Mouse (Mus musculus) heart, embryonic 12.5 days (tissue): ENCODE measurements around the gene Vmn1r220. TPM values are rescaled to one million over a fixed set of nuclear protein-coding genes. Genes with fewer than 3 reads are reported as not detected.
"Not testable (repeated sequence)": the region's sequence is repeated elsewhere in the genome, so short reads cannot be mapped to it uniquely, and the experiment has no call there.

ENCODE experiments used
- ATAC-seq: fragments of 200-750 bp; cut with Nextera tagmentation; 2 replicates; pipeline ENCODE4 v1.8.0; 2017; ENCODE audit warnings: moderate TSS enrichment, moderate library complexity; ENCODE audit not compliant: insufficient number of reproducible peaks, low FRiP score
- H3K27ac ChIP-seq: fragments of 300-500 bp; sonication (generic); 2 replicates; pipeline ENCODE4 v1.5.1; 2016; ENCODE audit warnings: mild to moderate bottlenecking, moderate library complexity; ENCODE audit not compliant: poor library complexity, severe bottlenecking
- H3K27me3 ChIP-seq: fragments of 300-500 bp; sonication (generic); replicated peaks from 2 replicates; pipeline ENCODE4 v1.6.1; 2016; ENCODE audit warnings: mild to moderate bottlenecking, moderate library complexity
- H3K36me3 ChIP-seq: fragments of 300-500 bp; sonication (generic); 2 replicates; pipeline ENCODE4 v1.6.1; 2016; ENCODE audit warnings: mild to moderate bottlenecking, moderate library complexity
- H3K4me1 ChIP-seq: fragments of 300-500 bp; sonication (generic); replicated peaks from 2 replicates; pipeline ENCODE4 v1.6.1; 2016; ENCODE audit warnings: mild to moderate bottlenecking
- H3K4me2 ChIP-seq: fragments of 300-500 bp; sonication (generic); 2 replicates; pipeline ENCODE4 v1.6.1; 2016; ENCODE audit warnings: mild to moderate bottlenecking, moderate library complexity
- H3K4me3 ChIP-seq: fragments of 300-500 bp; sonication (generic); 2 replicates; pipeline ENCODE4 v1.5.1; 2016; ENCODE audit warnings: mild to moderate bottlenecking
- H3K9ac ChIP-seq: fragments of 300-500 bp; sonication (generic); 2 replicates; pipeline ENCODE4 v1.6.1; 2016; ENCODE audit warnings: mild to moderate bottlenecking, moderate library complexity
- H3K9me3 ChIP-seq: fragments of 300-500 bp; sonication (generic); replicated peaks from 2 replicates; pipeline ENCODE4 v1.6.1; 2016; ENCODE audit warnings: mild to moderate bottlenecking, moderate library complexity
- WGBS: fragments of 180-500 bp; shearing (Covaris S2); methylation state at CpG from one replicate; pipeline ENCODE4 v1.1.7; 2016; 5-methylcytosine and 5-hydroxymethylcytosine counted together
- polyA plus RNA-seq: library from polyadenylated mRNA; unstranded; fragments of >200 nt; fragmentation: Nextera tagmentation; extraction: Ambion mirVana; gene quantifications from 2 replicates; pipeline ENCODE4 v1.2.1, GENCODE M21; 2016

The Vmn1r220 gene
- polyA plus RNA-seq: not detected in 2 replicates

DNA sequence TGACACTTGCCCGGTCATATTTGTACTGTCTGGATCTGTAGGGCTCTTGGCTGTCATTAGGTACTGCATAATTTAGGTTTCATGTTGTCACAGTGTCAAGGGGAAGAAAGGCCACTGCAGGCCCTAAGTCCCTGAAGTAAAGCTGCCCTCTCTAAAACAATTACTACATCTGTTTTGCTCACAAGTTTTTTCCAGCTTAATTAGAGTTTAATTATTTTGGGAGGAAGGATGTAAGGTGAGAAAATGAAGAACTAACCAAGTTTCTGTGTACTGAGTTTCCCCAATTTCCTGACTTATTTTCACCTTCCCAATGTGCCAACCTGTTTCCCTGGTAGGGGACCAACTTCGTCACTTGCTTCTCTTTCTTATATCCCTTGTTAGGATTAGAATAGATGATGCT is at the start of gene Vmn1r220:
Gene Vmn1r220 (minus strand): TSS at position 101 of the 400 bp plus-strand sequence.
- H3K9me3 ChIP-seq: no peaks in the 10 kb centered on the region
- H3K4me2 ChIP-seq: no peak within 1 kb of the TSS
- H3K27ac ChIP-seq: no peak within 1 kb of the TSS
- H3K9ac ChIP-seq: no peak within 1 kb of the TSS
- H3K4me3 ChIP-seq: no peak within 1 kb of the TSS
- WGBS: 77% methylated on average over 2 of the region's 2 CpGs
- no peaks in the 10 kb centered on the region for H3K27me3 ChIP-seq
- H3K36me3 ChIP-seq: no peaks in the 10 kb centered on the region
- ATAC-seq: no peak
- H3K4me1 ChIP-seq: no peaks in the 10 kb centered on the region

DNA sequence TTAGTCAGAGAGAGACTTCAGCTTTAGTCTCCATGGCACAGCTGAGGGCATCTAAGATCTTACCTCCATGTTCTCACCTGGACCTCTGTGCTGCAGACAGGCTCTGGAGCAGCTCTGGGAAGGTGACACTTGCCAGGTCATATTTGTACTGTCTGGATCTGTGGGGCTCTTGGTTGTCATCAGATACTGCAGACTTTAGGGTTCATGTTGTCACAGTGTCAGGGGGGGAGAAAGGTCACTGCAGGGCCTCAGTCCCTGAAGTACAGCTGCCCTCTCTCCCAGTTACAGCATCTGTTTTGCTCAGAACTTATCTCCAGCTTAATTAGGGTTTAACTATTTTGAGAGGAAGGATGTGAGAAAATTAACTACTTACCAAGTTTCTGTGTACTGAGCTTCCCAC is 48.1 kb upstream of the Vmn1r220 start, which contains the start of gene Vmn1r222:
Gene Vmn1r222 (minus strand): TSS at position 101 of the 400 bp plus-strand sequence.
- not testable (repeated sequence) for H3K4me1 ChIP-seq, ATAC-seq, H3K9me3 ChIP-seq, H3K4me2 ChIP-seq, H3K27ac ChIP-seq, H3K27me3 ChIP-seq, H3K9ac ChIP-seq, H3K36me3 ChIP-seq, H3K4me3 ChIP-seq

DNA sequence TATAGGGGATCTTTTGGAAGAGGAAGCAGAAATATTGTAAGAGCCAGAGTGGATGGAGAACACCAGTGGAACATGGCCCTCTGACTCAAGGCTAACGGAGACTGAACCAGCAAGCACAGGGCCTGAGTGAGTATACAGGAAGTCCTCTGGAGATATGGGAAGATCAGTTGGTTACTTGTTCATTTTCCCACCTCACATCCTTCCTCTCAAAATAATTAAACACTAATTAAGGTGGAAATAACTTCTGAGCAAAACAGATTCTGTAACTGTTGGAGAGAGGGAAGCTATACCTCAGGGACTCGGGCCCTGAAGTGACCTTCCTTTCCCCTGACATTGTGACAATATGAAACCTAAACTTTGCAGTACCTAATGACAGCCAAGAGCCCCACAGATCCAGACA is 26.1 kb upstream of the Vmn1r220 start, which contains the start of gene Vmn1r221:
Gene Vmn1r221 (plus strand): TSS at position 301 of the 400 bp plus-strand sequence.
- not testable (repeated sequence) for ATAC-seq, H3K27me3 ChIP-seq, H3K27ac ChIP-seq, H3K9me3 ChIP-seq, H3K4me1 ChIP-seq, H3K4me2 ChIP-seq, H3K9ac ChIP-seq, H3K36me3 ChIP-seq, H3K4me3 ChIP-seq
- 74% methylated on average over 2 of the region's 2 CpGs for WGBS

DNA sequence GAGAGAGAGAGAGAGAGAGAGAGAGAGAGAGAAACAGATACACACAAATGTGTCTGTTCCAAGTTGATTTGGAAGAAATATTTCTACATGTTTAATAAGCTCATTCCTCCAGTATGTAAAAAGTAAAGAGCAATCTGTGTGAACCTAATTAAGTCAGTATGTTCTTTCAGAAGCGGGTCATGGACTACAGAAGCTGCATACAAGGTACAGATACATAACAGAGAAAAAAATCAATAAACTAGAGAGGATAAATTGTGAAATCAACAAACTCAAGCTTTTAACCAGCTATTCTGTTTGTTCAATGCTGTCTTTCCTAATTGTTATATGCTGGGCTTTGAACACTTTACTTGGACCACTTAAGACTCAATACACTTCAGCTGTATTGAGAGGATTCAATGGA is 16.1 kb upstream of the Vmn1r220 start:
- H3K36me3 ChIP-seq, H3K9ac ChIP-seq, H3K27ac ChIP-seq, H3K4me1 ChIP-seq, ATAC-seq, H3K4me2 ChIP-seq, H3K9me3 ChIP-seq, H3K4me3 ChIP-seq, H3K27me3 ChIP-seq: not testable (repeated sequence)
- 78% methylated on average over 1 of the region's 1 CpGs for WGBS

- 83% methylated on average over 4 of the region's 4 CpGs for WGBS
- not testable (repeated sequence) for H3K27me3 ChIP-seq, H3K27ac ChIP-seq, H3K4me1 ChIP-seq, H3K4me2 ChIP-seq, ATAC-seq, H3K9ac ChIP-seq, H3K4me3 ChIP-seq, H3K36me3 ChIP-seq, H3K9me3 ChIP-seq
Observed at GRCm38 (mm10) chr13:23166471-23166870, 21.3 kb downstream of the Vmn1r220 start.

DNA sequence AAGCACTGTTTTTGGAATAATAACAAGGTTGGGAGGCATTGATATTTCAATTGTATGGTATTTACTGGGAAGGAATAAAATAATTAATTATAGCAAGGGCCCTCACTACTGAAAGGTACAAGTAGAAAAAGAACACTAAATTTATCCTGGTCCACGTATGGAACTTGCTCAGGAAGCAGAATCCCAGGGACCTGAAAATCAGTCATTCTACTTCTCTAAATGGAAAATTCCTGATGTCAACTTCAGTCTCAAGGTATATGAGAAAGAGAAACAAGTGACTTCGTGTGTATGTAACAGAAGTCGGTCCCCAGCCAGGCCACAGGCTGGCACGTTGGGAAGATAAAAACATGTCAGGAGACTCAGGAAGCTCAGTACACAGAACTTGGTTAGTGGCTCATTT is 28.8 kb downstream of the Vmn1r220 start, which contains the start of gene Vmn1r219:
Gene Vmn1r219 (plus strand): TSS at position 301 of the 400 bp plus-strand sequence.
- Histone ChIP-seq H3K4me1 (peaks cover 5% of the 10 kb centered on the region; the same call in 1 of the 2 replicates), H3K4me2 (no peak within 1 kb of the TSS), H3K27ac (no peak within 1 kb of the TSS), H3K27me3 (no peaks in the 10 kb centered on the region), H3K9me3 (no peaks in the 10 kb centered on the region), H3K36me3 (no peaks in the 10 kb centered on the region), H3K9ac (no peak within 1 kb of the TSS), H3K4me3 (no peak within 1 kb of the TSS)
- WGBS: 61% methylated on average over 4 of the region's 4 CpGs
- no peak for ATAC-seq

- no peaks in the 10 kb centered on the region for H3K27me3 ChIP-seq
- no peak overlapping the region for H3K27ac ChIP-seq
- H3K4me2 ChIP-seq: no peak overlapping the region
- H3K9me3 ChIP-seq: no peaks in the 10 kb centered on the region
- H3K36me3 ChIP-seq: no peaks in the 10 kb centered on the region
- WGBS: 64% methylated on average over 3 of the region's 3 CpGs
- no peak overlapping the region for H3K9ac ChIP-seq
- 0 out of 2 replicates have a peak, but pooled peaks have one; percentile 33 for ATAC-seq
- H3K4me1 ChIP-seq: peaks cover 5% of the 10 kb centered on the region; the same call in 1 of the 2 replicates
- H3K4me3 ChIP-seq: no peak overlapping the region
Observed at GRCm38 (mm10) chr13:23157848-23158247, 29.9 kb downstream of the Vmn1r220 start.

DNA sequence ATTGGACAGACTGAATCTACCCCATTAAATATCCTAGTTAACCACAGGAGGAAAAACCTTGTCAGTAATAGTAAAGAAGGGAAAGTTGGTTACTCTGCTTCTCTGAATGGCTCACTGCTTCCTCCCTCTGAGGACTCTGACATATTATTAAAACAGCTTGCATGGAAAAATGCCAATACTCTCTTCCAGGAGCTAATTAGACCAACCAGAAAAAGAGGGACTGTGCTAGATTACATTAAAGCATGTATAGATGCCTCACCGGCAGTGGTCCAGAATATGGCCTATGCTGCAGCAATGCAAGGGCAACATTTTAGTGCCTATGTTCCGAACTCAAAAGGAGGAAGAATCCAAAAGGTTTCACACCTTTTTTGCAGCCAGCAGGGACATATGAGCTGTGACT is 48.9 kb downstream of the Vmn1r220 start:
- Histone ChIP-seq H3K4me1 (no peaks in the 10 kb centered on the region), H3K27me3 (no peaks in the 10 kb centered on the region), H3K27ac (no peak overlapping the region), H3K4me2 (no peak overlapping the region), H3K9ac (no peak overlapping the region), H3K36me3 (no peaks in the 10 kb centered on the region), H3K4me3 (no peak overlapping the region), H3K9me3 (no peaks in the 10 kb centered on the region)
- 85% methylated on average over 2 of the region's 2 CpGs for WGBS
- ATAC-seq: no peak

GRCm38 (mm10) chr13:23133501-23133900 is 54.3 kb downstream of the Vmn1r220 start:
- no peak overlapping the region for H3K4me3 ChIP-seq
- no peaks in the 10 kb centered on the region for H3K9me3 ChIP-seq
- H3K4me1 ChIP-seq: no peaks in the 10 kb centered on the region
- no peaks in the 10 kb centered on the region for H3K27me3 ChIP-seq
- H3K9ac ChIP-seq: no peak overlapping the region
- no peak overlapping the region for H3K4me2 ChIP-seq
- 61% methylated on average over 1 of the region's 1 CpGs for WGBS
- H3K36me3 ChIP-seq: no peaks in the 10 kb centered on the region
- H3K27ac ChIP-seq: no peak overlapping the region
- no peak for ATAC-seq

- H3K27me3 ChIP-seq: no peaks in the 10 kb centered on the region
Observed at GRCm38 (mm10) chr13:23133099-23133498, 54.7 kb downstream of the Vmn1r220 start, which contains the start of gene Vmn1r218. TSS of gene Vmn1r218 (plus strand) at chr13:23133155.

More at GRCm38 (mm10) chr13:23133099-23133498, 54.7 kb downstream of the Vmn1r220 start, which contains the start of gene Vmn1r218:
- no peak within 1 kb of the TSS for H3K9ac ChIP-seq
- 61% methylated on average over 3 of the region's 3 CpGs for WGBS
- no peak within 1 kb of the TSS for H3K27ac ChIP-seq
- no peaks in the 10 kb centered on the region for H3K9me3 ChIP-seq
- no peak for ATAC-seq
- H3K4me3 ChIP-seq: no peak within 1 kb of the TSS
- H3K4me2 ChIP-seq: no peak within 1 kb of the TSS
- H3K36me3 ChIP-seq: no peaks in the 10 kb centered on the region
- H3K4me1 ChIP-seq: no peaks in the 10 kb centered on the region
